Mouse (Mus musculus): Measurements from ENCODE around the gene Plekha7.

Plekha7 gene

DNA sequence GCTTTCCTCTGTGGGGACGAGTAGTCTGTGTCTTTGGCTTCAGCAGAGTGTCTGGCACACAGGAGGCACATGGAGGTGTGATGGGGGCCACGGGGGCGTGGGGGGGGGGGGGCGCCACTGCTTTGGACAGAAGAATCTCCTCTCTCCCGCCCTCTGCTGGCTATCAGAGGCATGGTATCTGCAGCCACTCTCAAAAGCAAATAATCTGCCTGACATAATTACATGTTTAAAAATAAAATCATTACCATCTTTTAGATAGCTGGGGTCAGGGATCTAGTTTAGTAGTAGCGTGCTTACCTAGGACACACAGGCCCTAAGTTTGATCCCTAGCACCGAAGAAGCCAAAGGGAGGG is 60.8 kb downstream of the Plekha7 start:
- peak; percentile 50 for DNase-seq

DNA sequence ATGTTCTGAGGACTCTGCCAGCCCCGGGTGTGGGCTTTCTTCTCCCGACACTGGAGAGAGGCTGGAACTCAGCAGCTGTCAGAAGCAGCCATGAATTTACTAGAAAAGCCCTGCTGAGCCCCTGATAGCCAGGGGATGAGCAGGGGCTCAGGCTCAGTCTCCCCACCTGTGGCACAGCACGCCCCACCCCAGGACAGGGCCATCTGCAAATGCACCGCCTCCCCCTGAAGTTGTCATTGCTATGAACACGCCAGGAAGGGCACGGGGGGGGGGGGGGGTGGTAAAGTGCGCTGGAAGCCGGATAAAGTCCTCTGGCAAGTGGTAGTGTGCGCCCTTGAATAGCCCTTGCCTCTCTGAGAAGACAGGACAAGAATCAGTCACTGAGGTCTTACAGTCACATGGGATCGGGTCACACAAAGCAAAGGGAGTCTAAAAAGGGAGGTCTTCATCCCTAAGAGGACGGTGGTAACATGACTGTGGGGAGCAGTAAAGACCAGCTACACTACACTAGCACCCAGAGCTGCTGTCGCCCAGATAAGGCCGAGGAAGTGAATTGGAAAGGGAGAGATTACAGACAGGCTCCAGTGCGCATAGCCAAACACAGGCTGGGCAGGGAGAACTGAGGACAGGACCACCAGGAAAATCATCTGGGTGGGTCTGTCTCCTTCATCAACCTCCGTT is 61.3 kb downstream of the Plekha7 start:
- no peak for DNase-seq

DNA sequence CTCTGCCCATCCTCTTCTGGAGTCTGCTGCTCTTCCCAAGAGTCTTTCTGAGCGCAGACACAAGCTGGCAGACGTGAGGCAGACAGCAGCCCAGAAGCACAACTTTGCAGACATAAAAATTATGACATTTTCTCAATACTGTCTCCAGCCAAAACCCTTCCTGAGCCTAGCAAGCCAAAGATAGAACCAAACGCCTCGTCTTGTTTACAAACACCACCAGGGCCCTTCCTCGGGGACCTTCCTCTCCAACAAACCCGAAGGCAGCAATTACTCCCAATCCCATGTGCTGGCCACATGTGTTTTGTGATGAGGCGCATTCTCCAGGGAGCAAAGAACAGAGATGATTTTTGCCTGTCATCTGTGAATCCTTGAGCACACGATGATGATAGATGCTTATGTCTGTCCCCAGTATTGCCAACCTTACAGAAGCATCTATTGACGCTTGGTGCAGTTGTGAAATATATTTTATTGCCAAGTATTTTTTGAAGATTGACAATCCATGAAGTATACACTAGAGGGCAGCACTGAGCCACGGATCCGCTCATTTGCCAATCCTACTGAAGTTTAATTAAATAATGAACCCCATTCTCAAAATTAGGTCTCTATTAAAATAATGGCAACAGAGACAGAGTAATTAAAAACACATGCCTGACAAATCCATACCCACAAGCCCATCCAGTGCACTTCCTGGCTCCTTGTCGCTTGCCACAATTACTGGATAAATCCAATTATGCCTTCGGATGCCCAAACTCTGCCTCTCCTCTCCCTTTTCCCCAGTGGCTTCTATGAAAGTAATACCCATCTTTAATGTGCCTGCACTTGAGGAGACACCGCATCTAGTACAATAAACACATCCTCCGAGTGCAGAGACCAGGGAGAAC is 62.1 kb downstream of the Plekha7 start:
- peak; percentile 61 for DNase-seq

DNA sequence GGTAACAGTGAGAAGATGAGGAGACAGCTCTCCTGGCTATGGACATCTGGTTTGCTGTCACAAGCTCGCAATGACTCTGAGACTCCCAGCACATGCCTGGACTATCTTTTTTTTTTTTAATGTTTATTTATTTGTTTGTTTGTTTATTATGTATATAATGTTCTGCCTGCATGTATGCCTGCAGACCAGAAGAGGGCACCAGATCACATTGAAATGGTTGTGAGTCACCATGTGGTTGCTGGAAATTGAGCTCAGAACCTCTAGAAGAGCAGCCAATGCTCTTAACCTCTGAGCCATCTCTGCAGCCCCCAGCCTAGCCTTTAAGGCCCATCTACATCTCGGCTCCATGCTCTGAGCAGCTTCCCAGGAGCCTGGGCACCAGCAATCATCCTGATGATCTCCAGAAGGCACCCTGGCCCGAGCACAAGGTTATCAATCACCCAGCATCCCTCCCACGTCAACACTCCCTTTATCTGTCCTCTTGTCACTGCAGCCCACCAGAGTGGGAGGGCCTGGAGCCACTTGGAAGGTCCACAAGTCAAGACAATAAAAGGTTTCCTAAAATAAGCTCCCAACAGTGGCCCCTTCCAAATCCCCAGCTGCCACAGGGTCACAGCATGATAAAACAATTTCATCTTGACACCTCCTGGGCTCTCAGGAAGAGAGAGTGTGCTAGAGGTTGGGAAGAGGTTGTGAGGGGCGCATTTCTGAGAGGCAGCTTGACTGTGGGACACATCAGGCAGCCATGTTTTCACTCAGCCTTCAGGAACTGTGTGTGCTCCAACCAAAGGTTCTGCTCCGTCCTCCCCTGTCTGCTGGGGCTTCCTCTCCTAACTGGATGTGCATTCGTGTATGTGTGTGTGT is 63.6 kb downstream of the Plekha7 start:
- DNase-seq, result no peak

DNA sequence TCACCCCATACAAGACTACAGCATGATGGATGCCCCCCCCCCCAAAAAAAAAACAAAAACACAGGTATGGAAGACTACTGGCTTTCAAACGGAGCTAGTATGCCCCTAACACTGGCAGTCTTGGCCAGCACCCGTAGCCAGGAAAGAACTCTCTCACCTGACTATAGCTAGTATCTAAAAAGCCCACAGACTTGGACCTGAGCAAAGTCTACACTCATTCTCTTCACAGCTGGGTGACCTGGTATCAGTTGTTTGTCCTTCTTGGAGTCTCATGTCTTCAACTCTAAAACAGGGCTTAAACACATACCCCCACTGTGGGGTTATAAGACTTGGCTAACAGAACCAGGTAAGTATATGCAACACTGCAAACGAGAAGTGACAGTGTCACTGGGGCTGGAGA is 65.4 kb downstream of the Plekha7 start:
- DNase-seq, result no peak

DNA sequence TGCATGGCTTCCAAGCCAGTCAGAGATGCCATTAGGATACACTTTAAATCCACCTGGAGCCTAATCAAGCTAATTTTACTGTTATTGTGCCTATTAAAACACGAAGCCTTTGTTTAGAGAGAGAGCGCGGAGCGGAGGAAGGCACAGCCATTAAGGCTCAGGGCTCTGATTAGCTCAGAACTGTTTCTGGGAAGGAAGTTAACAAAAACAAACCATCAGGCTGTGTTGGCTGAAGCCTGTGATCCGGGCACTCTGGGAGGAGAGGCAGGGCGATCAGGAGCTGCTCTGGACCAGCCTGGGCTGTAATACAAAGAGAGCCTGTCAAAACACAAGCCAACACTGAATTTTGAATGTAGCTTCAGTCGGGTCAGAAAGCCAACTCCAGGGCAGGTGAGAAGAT is 66.6 kb downstream of the Plekha7 start:
- peak; percentile 33 for DNase-seq

DNA sequence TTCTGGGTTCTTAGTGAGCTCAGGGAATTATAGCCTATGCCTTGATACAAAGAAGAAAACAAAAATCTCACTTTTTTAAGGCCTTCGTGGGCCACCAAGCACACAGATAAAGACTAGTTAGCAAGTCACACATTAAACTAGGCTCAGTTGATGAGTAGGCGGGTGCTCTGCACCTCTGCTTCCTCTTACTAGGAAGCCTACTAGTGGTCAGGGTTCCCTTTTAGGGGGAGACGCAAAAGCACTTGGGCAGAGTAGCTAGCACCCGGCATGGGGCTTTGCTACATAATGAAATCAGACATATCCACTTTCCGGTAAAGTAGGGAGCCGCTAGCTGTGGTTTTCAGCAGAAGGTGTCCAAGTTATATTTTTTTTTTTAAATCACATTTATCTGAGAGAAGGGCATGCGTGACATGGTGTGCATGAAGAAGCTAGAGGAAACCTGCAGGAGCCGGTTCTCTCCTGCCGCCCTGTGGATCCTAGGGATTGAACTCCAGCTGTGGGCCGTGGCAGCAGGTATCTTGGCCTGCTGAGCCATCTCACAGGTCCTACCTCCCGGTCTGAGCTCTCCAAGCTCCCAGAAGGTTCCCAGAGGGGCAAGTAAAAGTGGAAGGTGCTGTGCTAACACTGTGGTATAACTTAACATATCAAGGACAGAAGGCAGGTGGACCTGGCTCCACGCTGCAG is 67.2 kb downstream of the Plekha7 start:
- DNase-seq, result no peak

DNA sequence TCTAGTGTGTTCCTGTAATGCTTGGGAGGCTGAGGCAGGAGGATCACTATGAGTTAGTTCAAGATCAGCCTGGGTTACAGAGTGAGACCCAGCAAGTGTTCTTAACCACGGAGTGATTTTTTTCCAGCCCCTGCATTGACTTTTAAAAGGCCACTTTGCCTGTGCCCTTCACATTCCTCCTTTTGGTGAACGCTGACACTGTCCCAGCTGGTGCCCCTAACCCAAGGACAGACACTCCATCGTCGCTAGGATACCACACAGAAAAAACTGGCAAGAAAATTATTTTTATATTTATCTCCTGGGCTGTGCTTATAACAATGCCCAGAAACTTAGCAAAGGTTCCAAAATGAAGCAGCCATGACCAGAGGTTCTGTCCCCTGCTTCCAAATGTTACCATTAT is 67.8 kb downstream of the Plekha7 start:
- no peak for DNase-seq

DNA sequence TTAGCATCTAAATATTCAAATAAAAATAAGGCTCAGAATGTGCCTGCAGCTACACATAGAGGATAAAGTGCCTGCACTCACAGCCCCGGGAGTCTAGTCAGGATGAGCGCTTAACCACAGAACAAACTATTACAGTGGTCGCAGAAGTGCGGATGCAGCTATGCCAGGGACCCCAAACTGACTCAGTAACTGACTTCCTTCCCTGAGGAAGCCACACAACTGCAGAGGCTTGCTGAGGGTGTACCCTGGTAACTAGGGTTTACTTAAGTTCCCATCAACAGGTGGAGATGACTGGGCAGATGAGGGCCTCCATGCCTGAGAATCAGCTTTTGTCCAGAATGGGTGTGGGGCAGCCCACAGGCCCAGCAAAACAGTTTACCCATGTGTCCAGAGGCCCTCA is 69.9 kb downstream of the Plekha7 start:
- no peak for DNase-seq

DNA sequence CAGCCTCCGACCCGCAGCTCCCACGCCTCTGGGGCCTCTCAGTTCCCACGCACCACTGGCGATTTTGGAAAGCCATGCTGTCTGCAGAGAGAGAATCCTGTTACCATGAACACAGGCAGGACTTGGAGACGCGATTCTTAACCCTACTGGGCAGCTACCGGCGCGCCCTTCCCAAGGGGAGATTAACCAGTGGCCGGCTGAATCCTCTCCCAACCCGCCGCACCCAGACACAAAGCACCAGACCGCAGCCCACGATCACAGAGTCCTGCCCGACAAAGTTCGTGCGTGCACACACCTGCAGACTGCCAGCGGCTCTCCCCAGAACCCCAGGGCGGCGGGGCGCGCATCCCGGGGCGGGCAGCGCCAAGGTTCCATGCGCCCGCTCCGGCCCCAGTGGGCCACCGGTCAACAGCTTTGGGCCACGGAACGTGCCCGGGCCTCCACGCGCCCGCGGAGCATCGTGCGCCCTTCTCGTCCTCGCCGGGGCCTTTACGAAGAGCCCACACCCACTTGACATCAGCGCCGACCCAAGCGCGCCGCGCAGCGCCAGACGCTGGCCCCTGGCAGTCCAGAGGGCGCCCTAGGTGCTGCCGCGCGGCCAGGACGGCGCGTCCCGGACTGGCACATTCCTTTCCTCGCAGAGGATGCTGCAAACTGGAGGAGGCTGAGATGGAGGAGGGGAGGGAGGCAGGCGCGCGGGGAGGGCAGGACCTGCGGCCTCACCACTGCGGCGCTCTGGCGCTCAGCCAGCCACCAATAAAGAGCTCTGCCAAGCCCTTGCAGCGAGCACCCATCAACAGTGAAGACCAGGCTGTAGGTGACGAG is 70.8 kb downstream of the Plekha7 start:
- peak; percentile 36 for DNase-seq

DNA sequence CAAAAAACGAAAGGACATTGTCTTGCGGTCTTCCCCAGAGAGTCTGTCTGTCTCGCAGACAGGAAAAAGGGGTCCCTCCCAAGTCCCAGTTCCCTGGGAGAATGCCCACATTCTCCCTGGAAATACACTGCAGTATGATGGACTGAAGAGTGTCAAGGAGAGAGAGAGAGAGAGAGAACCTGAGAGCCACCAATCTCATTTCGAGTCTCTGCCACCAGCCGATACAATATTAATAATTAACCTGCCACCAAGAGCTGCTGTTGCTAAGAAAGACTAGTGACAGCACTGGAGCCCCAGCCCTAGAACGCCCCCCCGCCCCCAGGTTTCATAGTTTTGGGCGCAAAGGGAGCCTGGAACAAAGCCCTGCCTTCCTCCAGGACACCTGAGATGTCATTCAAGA is 71.6 kb downstream of the Plekha7 start:
- no peak for DNase-seq

DNA sequence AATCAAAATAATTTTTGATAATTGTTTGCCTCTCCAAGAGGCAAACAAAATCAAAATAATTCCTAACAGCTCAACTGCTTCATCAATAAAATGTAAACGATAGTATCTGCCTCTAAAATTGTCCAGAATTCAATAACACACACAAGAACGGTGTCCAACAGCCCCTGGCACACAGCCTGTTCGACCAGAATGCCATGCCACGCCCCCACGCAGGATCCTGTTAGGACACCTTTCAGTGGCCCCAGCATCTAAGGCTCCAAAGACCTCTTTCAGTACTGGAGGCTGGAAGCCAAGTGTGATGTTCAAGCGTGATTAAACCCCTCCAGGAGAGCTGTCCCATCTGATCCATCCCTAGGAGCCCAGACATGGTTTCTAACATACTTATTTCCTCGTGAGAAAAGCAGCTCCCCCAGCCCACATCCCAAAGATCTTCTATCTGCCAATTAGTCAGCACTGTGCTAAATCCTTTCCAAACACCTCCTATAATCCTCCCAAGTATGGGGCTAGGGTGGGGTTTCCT is 73.8 kb downstream of the Plekha7 start:
- DNase-seq, result no peak

DNA sequence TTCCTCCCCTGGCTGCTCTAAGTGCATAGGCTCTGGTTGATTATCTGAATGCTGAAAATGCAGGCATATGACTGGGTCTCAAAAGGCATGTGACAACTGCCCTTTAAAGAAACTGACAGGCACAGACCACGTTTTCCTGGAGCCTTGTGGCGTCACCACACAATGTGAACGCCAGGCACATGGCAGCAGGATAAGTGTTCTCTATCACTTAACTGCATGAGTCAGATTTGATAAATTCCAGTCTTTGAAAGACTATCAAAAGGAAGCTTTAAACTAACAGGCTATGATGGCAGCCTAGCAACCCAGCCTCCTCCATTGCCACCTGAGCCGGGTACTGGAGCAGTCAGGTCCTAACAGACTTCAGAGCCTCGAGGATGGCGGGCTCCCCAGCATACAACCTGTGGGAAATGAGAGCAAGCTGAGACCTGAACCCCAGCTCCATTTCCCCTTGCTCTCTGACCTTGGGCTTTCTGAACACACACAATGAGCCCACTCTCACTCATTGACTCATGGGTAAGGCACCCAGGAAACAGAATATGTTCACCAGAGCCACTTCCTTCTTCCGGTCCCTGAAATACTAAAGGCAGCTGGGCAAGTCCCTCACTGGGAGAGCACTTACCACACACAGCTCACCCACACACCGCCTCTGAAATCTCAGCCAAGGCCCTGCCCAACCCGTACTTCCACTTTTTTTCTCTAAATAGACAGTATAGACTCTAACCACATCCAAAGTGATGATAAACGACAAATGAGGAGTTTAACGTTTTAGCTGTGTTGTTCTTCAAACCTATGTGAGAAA is 77.2 kb downstream of the Plekha7 start:
- peak; percentile 60 for DNase-seq

DNA sequence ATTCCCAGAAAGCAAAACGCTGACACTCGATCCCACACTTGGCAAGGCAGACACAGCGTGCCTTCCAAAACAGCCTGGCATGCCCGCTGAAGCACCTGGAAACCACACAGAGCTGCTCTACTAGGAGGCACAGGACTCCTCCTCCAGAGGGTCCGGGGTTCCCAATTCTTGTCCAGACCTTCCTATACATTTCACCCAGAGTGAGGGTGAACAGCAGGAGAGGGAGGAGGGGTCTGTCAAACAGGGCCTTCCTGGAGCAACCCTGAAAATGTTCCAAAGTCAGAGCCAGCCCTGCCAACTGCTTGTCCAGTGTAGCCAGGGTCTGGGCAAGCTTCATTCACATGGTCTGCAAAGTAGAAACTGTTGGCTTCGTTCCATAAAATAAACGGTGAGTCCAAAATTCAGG is 81.3 kb downstream of the Plekha7 start:
- DNase-seq, result no peak

DNA sequence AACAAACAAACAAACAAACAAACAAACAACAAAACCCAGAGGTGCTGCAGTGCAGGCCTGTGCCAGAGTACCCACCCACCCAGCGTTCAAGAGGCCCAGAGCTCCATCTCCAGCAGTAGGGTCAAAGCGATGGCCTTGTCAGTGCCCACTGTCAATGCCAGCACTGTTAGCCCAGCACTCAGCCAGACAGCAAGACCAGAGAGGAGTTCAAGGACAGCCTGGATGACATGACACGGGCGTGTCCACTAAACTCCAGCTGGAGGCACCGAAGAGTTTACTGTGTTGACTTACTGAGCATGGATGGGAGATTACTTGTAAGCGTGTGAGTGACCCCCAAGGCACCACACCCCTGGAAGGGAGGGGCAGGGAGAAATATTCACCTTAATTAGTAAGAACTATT is 81.9 kb downstream of the Plekha7 start:
- no peak for DNase-seq

DNA sequence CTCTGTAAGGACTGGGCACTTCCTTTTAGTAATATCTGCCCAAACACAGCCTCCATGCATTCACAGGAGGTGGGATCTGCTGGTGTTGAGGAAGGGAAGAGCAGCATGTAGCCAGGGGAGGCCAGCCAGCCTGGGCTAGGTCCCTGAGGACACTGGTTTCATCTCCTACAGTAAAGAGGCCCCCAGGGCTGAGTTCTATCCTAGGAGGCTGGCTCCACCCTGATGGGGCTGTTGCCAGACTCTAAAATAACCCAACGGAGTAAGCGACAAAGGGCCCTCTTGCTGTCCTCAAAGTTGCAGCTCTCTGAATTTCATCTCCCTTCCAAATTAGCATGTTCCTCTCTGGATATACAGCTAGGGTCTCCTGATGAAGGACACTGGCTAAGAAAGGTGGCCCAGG is 83.6 kb downstream of the Plekha7 start:
- DNase-seq, result no peak

DNA sequence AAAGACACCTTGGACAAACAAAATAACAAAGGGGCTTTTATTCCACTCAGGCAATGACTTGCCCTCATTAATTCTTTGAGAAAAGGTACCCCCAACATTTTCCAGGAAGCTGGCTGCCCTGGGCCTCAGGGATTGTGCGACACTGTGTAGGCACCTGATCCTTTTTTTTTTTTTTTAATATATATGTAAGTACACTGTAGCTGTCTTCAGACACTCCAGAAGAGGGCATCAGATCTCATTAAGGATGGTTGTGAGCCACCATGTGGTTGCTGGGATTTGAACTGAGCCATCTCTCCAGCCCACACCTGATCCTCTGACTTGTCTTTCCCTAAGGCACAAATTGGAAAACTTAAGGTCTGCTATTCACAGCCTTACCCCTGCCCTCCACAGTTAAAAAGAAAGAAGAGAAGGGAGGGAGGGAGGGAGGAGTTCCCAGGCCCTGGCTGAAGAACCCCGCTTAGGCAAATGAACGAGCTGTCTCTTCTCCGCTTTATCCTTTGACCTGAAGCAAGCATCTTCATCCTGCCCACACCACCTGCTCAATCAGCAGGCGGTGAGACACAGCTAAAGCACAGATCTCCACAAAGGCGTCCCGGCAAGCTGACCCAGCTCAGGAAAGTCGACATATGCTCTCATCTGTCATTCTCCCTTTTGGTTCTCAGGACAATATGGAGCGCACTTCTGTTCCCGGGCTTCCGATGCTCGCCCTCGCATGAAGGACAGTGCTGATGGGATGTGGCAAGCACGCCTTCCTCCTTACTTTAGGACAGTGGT is 85.0 kb downstream of the Plekha7 start:
- DNase-seq, result no peak

DNA sequence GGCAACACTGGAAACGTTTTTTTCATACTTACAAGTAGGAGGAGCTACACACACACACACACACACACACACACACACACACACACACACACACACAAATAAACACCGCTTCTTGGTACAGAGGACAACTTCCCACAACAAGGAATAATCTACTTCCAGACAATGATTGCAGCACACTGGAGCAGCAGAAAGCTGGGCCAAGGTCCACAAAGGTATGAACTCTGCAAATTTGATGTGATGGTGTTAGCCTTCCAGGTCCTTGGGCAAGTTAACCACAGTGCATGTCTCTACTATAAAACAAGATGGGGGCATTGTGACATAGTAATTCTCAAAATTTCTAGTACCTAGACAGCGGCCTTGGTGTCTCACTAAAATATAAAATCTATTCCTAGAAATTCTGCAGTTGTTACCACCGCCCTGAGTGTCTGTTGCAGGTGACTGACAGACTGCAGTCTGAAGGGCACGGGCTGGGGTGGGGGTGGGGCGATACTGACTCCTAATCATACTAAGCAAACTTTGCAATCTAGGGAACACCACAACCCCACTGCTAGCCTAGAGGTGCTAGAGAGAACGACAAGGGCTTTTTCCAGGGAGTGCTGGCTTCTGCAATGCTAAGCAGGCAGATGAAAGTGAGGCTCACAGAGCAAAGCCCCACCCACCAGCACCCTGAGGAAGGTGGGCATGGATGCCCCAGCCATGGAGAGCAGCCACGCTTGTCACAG is 85.7 kb downstream of the Plekha7 start:
- DNase-seq, result no peak

DNA sequence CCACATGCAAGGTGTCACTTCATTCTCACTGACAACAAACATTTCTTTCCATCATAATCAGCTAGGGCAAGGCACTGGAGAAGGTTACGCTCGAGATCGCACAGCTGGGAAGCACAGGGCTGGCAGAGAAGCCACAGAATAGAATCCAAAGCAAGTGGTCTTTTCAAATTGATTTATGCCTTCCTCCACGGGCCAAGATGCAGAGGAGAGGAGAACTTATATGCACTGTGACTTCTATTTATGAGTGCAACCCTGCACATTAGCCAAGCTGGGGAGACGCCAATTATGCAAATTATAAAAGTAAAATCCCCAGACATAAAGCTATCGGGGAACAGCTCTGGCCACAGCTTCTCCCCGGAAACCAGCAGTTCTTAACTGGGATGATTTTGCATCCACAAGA is 86.3 kb downstream of the Plekha7 start:
- peak; percentile 57 for DNase-seq
